Mouse (Mus musculus) megakaryocyte, embryonic 14.5 days (primary cell): ENCODE data around the gene Lypd8.

Experiments
- FLI1 ChIP-seq: IDR thresholded peaks from 2 replicates; pipeline ENCODE4 v1.6.1; 2012; ENCODE audit warnings: low read length, inconsistent platforms, mixed read lengths
- GATA1 ChIP-seq: IDR thresholded peaks from 3 replicates; pipeline ENCODE4 v1.6.1; 2012; ENCODE audit warnings: mixed read lengths, low read length, inconsistent platforms, borderline replicate concordance

DNA sequence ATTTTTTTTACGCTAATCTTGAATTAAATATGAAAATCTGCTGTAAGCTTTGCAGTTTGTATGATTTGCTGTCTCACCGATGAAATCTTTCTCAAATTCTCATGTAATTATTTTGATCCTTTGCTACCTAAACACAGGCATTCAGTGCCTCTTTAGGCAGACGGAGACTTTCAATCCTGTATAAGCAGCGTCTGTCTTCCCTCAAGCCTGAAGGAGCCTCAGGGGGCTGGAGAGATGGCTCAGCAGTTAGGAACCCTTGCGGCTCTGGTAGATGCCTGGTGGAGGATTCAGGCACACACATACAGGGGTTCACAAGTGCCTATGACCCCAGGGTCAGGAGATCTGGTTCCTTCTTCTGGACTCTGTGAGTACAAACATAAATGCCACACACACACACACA is 21.8 kb downstream of the Lypd8 start:
- TF ChIP-seq GATA1 (no peak), FLI1 (no peak)
